In the genomic region with DNA sequence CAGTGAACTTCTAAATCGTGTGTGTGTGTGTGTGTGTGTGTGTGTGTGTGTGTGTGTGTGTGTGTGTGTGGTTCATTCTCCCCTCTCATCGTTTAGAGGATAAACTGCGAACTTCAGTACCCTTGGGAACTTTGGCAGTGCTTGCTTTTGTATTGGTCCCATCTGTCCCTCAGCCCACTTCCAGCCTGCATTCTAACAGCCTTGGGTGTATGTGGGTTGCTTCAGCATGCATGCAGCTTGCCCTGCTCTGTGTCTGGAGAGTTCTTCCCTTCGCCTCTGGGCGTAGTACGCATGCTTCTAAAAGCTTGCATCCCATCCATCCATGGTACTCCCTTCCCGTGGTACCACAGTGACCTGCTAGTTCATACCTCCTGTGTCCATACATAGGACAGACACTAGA, we compare ENCODE assay signal across 12 mouse cellular contexts.
DNase-seq lines count a peak whose midpoint lies in the region; ATAC-seq and TF ChIP-seq lines count a peak whose summit lies in the region.
"Had no signal": no experiment of that assay in that cellular context is flagged by ENCODE, and none has a peak within 500 bp of the region (broad histone marks: within the 10 kb centered on the region; RNA-seq: fewer than 3 reads in every experiment).

No protein-coding gene starts in this region.

- H3K9ac ChIP-seq in hindbrain, embryonic 16.5 days (ENCODE audit: low read depth, low read length): no peak overlapping the region
- no peak overlapping the region for H3K9ac ChIP-seq in hindbrain, embryonic 14.5 days
- H3K9ac ChIP-seq in forebrain, postnatal 0 days: no peak overlapping the region
- no peak overlapping the region for H3K9ac ChIP-seq in midbrain, embryonic 13.5 days (replicated peaks)
- H3K9ac ChIP-seq: heart, embryonic 12.5 days; liver, embryonic 14.5 days had no signal

- H3K4me2 ChIP-seq in hindbrain, embryonic 16.5 days (ENCODE audit: low read length): no peak overlapping the region
- H3K4me2 ChIP-seq in hindbrain, embryonic 14.5 days (replicated peaks): no peak overlapping the region
- no peak overlapping the region for H3K4me2 ChIP-seq in forebrain, postnatal 0 days (ENCODE audit: low read depth)
- H3K4me2 ChIP-seq in midbrain, embryonic 13.5 days (replicated peaks): no peak overlapping the region
- H3K4me2 ChIP-seq: heart, embryonic 12.5 days had no signal

- no peaks in the 10 kb centered on the region for H3K36me3 ChIP-seq in hindbrain, embryonic 16.5 days (ENCODE audit: control insufficient read depth, insufficient read depth, low read length)
- H3K36me3 ChIP-seq in hindbrain, embryonic 14.5 days (replicated peaks; ENCODE audit: control insufficient read depth, insufficient read depth): no peaks in the 10 kb centered on the region
- H3K36me3 ChIP-seq in forebrain, postnatal 0 days (ENCODE audit: insufficient read depth): no peaks in the 10 kb centered on the region
- no peaks in the 10 kb centered on the region for H3K36me3 ChIP-seq in midbrain, embryonic 13.5 days
- H3K36me3 ChIP-seq: G1E; heart, embryonic 12.5 days had no signal

- no peaks in the 10 kb centered on the region for H3K27me3 ChIP-seq in hindbrain, embryonic 16.5 days (replicated peaks; ENCODE audit: control insufficient read depth, insufficient read depth, low read length)
- H3K27me3 ChIP-seq in hindbrain, embryonic 14.5 days (ENCODE audit: control insufficient read depth, insufficient read depth, low read length): no peaks in the 10 kb centered on the region
- no peaks in the 10 kb centered on the region for H3K27me3 ChIP-seq in forebrain, postnatal 0 days (ENCODE audit: insufficient read depth, low read length)
- H3K27me3 ChIP-seq in midbrain, embryonic 13.5 days: peaks cover 13% of the 10 kb centered on the region
- H3K27me3 ChIP-seq: heart, embryonic 12.5 days; megakaryocyte, embryonic 14.5 days had no signal

- 0 out of 2 replicates have a peak, but pooled peaks have one; percentile 34 for ATAC-seq in hindbrain, embryonic 16.5 days
- ATAC-seq in hindbrain, embryonic 14.5 days (ENCODE audit: low FRiP score): no peak
- peak; percentile 63 for ATAC-seq in forebrain, postnatal 0 days
- peak; percentile 53; the same call in 1 of the 2 replicates for ATAC-seq in midbrain, embryonic 13.5 days

- no peaks in the 10 kb centered on the region for H3K9me3 ChIP-seq in hindbrain, embryonic 16.5 days (ENCODE audit: control insufficient read depth, low read length)
- H3K9me3 ChIP-seq in hindbrain, embryonic 14.5 days (ENCODE audit: control insufficient read depth, low read length): no peaks in the 10 kb centered on the region
- no peaks in the 10 kb centered on the region for H3K9me3 ChIP-seq in forebrain, postnatal 0 days (ENCODE audit: low read length)
- no peaks in the 10 kb centered on the region for H3K9me3 ChIP-seq in midbrain, embryonic 13.5 days
- H3K9me3 ChIP-seq: heart, embryonic 12.5 days; megakaryocyte, embryonic 14.5 days had no signal

- H3K4me3 ChIP-seq in hindbrain, embryonic 16.5 days (ENCODE audit: low read length): no peak overlapping the region
- no peak overlapping the region for H3K4me3 ChIP-seq in hindbrain, embryonic 14.5 days (replicated peaks; ENCODE audit: low read length)
- no peak overlapping the region for H3K4me3 ChIP-seq in forebrain, postnatal 0 days (ENCODE audit: low read depth, low read length)
- H3K4me3 ChIP-seq in midbrain, embryonic 13.5 days (replicated peaks): no peak overlapping the region
- H3K4me3 ChIP-seq: heart, embryonic 12.5 days; megakaryocyte, embryonic 14.5 days had no signal

- H3K4me1 ChIP-seq in hindbrain, embryonic 16.5 days (ENCODE audit: control insufficient read depth, insufficient read depth, low read depth, low read length): no peaks in the 10 kb centered on the region; the same call in 1 of the 2 replicates
- H3K4me1 ChIP-seq in hindbrain, embryonic 14.5 days (replicated peaks; ENCODE audit: control insufficient read depth, insufficient read depth, low read length): no peaks in the 10 kb centered on the region
- H3K4me1 ChIP-seq in forebrain, postnatal 0 days (ENCODE audit: insufficient read depth): no peaks in the 10 kb centered on the region
- no peaks in the 10 kb centered on the region for H3K4me1 ChIP-seq in midbrain, embryonic 13.5 days (replicated peaks)
- H3K4me1 ChIP-seq: heart, embryonic 12.5 days; megakaryocyte, embryonic 14.5 days had no signal

- no peak overlapping the region for H3K27ac ChIP-seq in hindbrain, embryonic 16.5 days (ENCODE audit: low read depth, low read length)
- no peak overlapping the region for H3K27ac ChIP-seq in hindbrain, embryonic 14.5 days
- no peak overlapping the region for H3K27ac ChIP-seq in forebrain, postnatal 0 days (ENCODE audit: low read depth, low read length)
- no peak overlapping the region for H3K27ac ChIP-seq in midbrain, embryonic 13.5 days
- H3K27ac ChIP-seq: liver, embryonic 14.5 days had no signal

- WGBS in hindbrain, embryonic 16.5 days: 69% methylated on average over 7 of the region's 7 CpGs
- WGBS in hindbrain, embryonic 14.5 days: 70% methylated on average over 7 of the region's 7 CpGs
- 59% methylated on average over 7 of the region's 7 CpGs for WGBS in forebrain, postnatal 0 days
- WGBS in midbrain, embryonic 13.5 days: 63% methylated on average over 7 of the region's 7 CpGs

- DNase-seq in hindbrain, embryonic 14.5 days (ENCODE audit: low spot score): no peak
- DNase-seq in brain, embryonic 14.5 days (ENCODE audit: low read depth): peak; percentile 42
- peak; percentile 17 for DNase-seq in forebrain, postnatal 0 days
- no peak for DNase-seq in right cerebral cortex, postnatal 14 days
- no peak for DNase-seq in gastrocnemius, postnatal 4 days (ENCODE audit: low spot score in 2 of 2)
- DNase-seq: right cerebral cortex, postnatal 25 days had no signal

- TF ChIP-seq CTCF in brain, embryonic 14.5 days (IDR thresholded peaks at IDR 0.05; ENCODE audit: borderline replicate concordance, extremely low read depth, insufficient read depth, insufficient read length): no peak
- TF ChIP-seq CTCF in forebrain, postnatal 0 days (IDR thresholded peaks at IDR 0.05; ENCODE audit: low read depth): no peak

- no peak for TF ChIP-seq POLR2A in brain, embryonic 14.5 days (IDR thresholded peaks at IDR 0.05; ENCODE audit: borderline replicate concordance, extremely low read depth, insufficient read depth, insufficient read length, poor library complexity, severe bottlenecking)

Comparison
In these comparisons a context has a peak if more than half of its experiments do, and no peak if none do; other contexts are left out.
1. DNase-seq: peak in brain, embryonic 14.5 days (single experiment) and forebrain, postnatal 0 days (single experiment); none in hindbrain, embryonic 14.5 days (single experiment), right cerebral cortex, postnatal 14 days (single experiment) and gastrocnemius, postnatal 4 days (0 of 2).